Mouse (Mus musculus) heart, embryonic 16.5 days (tissue): ENCODE results near the gene Cnih3. TPM values are rescaled to one million over a fixed set of nuclear protein-coding genes. Genes with fewer than 3 reads are reported as not detected.

ENCODE experiments used
- ATAC-seq: fragments of 200-750 bp; cut with Nextera tagmentation; replicated peaks from 2 replicates; pipeline ENCODE4 v1.8.0; 2017; ENCODE audit warnings: moderate number of reproducible peaks; ENCODE audit not compliant: insufficient read depth, low FRiP score; ENCODE audit errors: extremely low read depth
- H3K27ac ChIP-seq: fragments of 300-500 bp; sonication (generic); 2 replicates; pipeline ENCODE4 v1.5.1; 2014; ENCODE audit warnings: mild to moderate bottlenecking, low read length, control low read depth, moderate library complexity
- H3K27me3 ChIP-seq: fragments of 300-500 bp; sonication (generic); 2 replicates; pipeline ENCODE4 v1.6.1; 2014; ENCODE audit warnings: low read length, mixed read lengths; ENCODE audit not compliant: control insufficient read depth, insufficient read depth
- H3K36me3 ChIP-seq: fragments of 300-500 bp; sonication (generic); 2 replicates; pipeline ENCODE4 v1.6.1; 2014; ENCODE audit not compliant: control insufficient read depth, insufficient read depth
- H3K4me1 ChIP-seq: fragments of 300-500 bp; sonication (generic); 2 replicates; pipeline ENCODE4 v1.6.1; 2014; ENCODE audit warnings: low read length, mixed read lengths; ENCODE audit not compliant: control insufficient read depth, insufficient read depth
- H3K4me2 ChIP-seq: fragments of 300-500 bp; sonication (generic); 2 replicates; pipeline ENCODE4 v1.6.1; 2014; ENCODE audit warnings: low read depth, mild to moderate bottlenecking, control low read depth, low read length
- H3K4me3 ChIP-seq: fragments of 300-500 bp; sonication (generic); 2 replicates; pipeline ENCODE4 v1.5.1; 2014; ENCODE audit warnings: mild to moderate bottlenecking, control low read depth, low read length
- H3K9ac ChIP-seq: fragments of 300-500 bp; sonication (generic); 2 replicates; pipeline ENCODE4 v1.6.1; 2014; ENCODE audit warnings: low read length, control low read depth
- H3K9me3 ChIP-seq: fragments of 300-500 bp; sonication (generic); replicated peaks from 2 replicates; pipeline ENCODE4 v1.6.1; 2016; ENCODE audit warnings: low read length; ENCODE audit not compliant: control insufficient read depth
- WGBS: fragments of 180-500 bp; shearing (Covaris S2); extraction: QIAGEN DNeasy Blood & Tissue Kit; methylation state at CpG from one replicate; pipeline ENCODE4 v1.1.7; 2014; 5-methylcytosine and 5-hydroxymethylcytosine counted together
- polyA plus RNA-seq: library from polyadenylated mRNA; unstranded; fragments of >200 nt; fragmentation: Nextera tagmentation; extraction: Ambion mirVana; gene quantifications from 2 replicates; pipeline ENCODE4 v1.2.1, GENCODE M21; 2015

Cnih3 gene
- polyA plus RNA-seq, 1 experiment from 2014 or later = not detected

- H3K36me3 ChIP-seq = no peaks in the 10 kb centered on the region
- no peaks in the 10 kb centered on the region for H3K9me3 ChIP-seq
- H3K9ac ChIP-seq = no peak overlapping the region
- no peaks in the 10 kb centered on the region for H3K27me3 ChIP-seq
- ATAC-seq = no peak
- H3K4me3 ChIP-seq = no peak overlapping the region
- no peak overlapping the region for H3K27ac ChIP-seq
- H3K4me2 ChIP-seq = no peak overlapping the region
- H3K4me1 ChIP-seq = peaks cover 16% of the 10 kb centered on the region
- WGBS = 50% methylated on average over 5 of the region's 5 CpGs
Measured at GRCm38 (mm10) chr1:181465027-181465426, 112.6 kb downstream of the Cnih3 start.

- no peak overlapping the region for H3K4me2 ChIP-seq
Measured at GRCm38 (mm10) chr1:181466040-181466439, 113.6 kb downstream of the Cnih3 start.

GRCm38 (mm10) chr1:181466601-181467320, 114.3 kb downstream of the Cnih3 start:
- no peak overlapping the region for H3K9ac ChIP-seq
- H3K4me2 ChIP-seq = peak overlapping the region; percentile 56
- 25% methylated on average over 17 of the region's 17 CpGs for WGBS
- no peaks in the 10 kb centered on the region; the same call in 1 of the 2 replicates for H3K36me3 ChIP-seq
- ATAC-seq = peak; percentile 82
- peak overlapping the region; percentile 25 for H3K4me3 ChIP-seq
- peak overlapping the region; percentile 79 for H3K27ac ChIP-seq
- no peaks in the 10 kb centered on the region for H3K27me3 ChIP-seq
- H3K9me3 ChIP-seq = peaks cover 7% of the 10 kb centered on the region
- peaks cover 16% of the 10 kb centered on the region for H3K4me1 ChIP-seq

More at GRCm38 (mm10) chr1:181466040-181466439, 113.6 kb downstream of the Cnih3 start:
- no peaks in the 10 kb centered on the region for H3K36me3 ChIP-seq
- no peak for ATAC-seq
- no peak overlapping the region for H3K4me3 ChIP-seq
- 90% methylated on average over 6 of the region's 6 CpGs for WGBS
- no peaks in the 10 kb centered on the region; the same call in 1 of the 2 replicates for H3K9me3 ChIP-seq
- H3K27me3 ChIP-seq = no peaks in the 10 kb centered on the region
- H3K4me1 ChIP-seq = peaks cover 16% of the 10 kb centered on the region
- peak overlapping the region; percentile 79 for H3K27ac ChIP-seq
- H3K9ac ChIP-seq = no peak overlapping the region

GRCm38 (mm10) chr1:181467321-181467670, 114.9 kb downstream of the Cnih3 start:
- Histone ChIP-seq H3K27ac (peak overlapping the region; percentile 79), H3K36me3 (no peaks in the 10 kb centered on the region; the same call in 1 of the 2 replicates), H3K4me2 (peak overlapping the region; percentile 56), H3K27me3 (no peaks in the 10 kb centered on the region), H3K4me3 (no peak overlapping the region), H3K4me1 (peaks cover 16% of the 10 kb centered on the region), H3K9me3 (peaks cover 7% of the 10 kb centered on the region), H3K9ac (no peak overlapping the region)
- 87% methylated on average over 6 of the region's 6 CpGs for WGBS
- ATAC-seq = no peak

GRCm38 (mm10) chr1:181469415-181469814, 117.0 kb downstream of the Cnih3 start:
- WGBS = 73% methylated on average over 8 of the region's 8 CpGs
- H3K9ac ChIP-seq = no peak overlapping the region
- H3K36me3 ChIP-seq = no peaks in the 10 kb centered on the region; the same call in 1 of the 2 replicates
- ATAC-seq = no peak
- no peak overlapping the region for H3K4me2 ChIP-seq
- H3K27ac ChIP-seq = no peak overlapping the region
- no peak overlapping the region for H3K4me3 ChIP-seq
- no peaks in the 10 kb centered on the region for H3K27me3 ChIP-seq
- peaks cover 16% of the 10 kb centered on the region for H3K4me1 ChIP-seq
- peaks cover 7% of the 10 kb centered on the region for H3K9me3 ChIP-seq

- H3K36me3 ChIP-seq = no peaks in the 10 kb centered on the region; the same call in 1 of the 2 replicates
- H3K4me3 ChIP-seq = no peak overlapping the region
- H3K4me1 ChIP-seq = peaks cover 3% of the 10 kb centered on the region
- no peak overlapping the region for H3K9ac ChIP-seq
- peaks cover 7% of the 10 kb centered on the region for H3K9me3 ChIP-seq
- 51% methylated on average over 8 of the region's 8 CpGs for WGBS
- no peaks in the 10 kb centered on the region for H3K27me3 ChIP-seq
- H3K4me2 ChIP-seq = no peak overlapping the region
- ATAC-seq = no peak
- H3K27ac ChIP-seq = no peak overlapping the region
Measured at GRCm38 (mm10) chr1:181476141-181476540, 123.7 kb downstream of the Cnih3 start.

GRCm38 (mm10) chr1:181476557-181476956, 124.1 kb downstream of the Cnih3 start:
- Histone ChIP-seq H3K9me3 (peaks cover 2% of the 10 kb centered on the region), H3K36me3 (no peaks in the 10 kb centered on the region; the same call in 1 of the 2 replicates), H3K9ac (no peak overlapping the region), H3K27me3 (no peaks in the 10 kb centered on the region), H3K4me2 (no peak overlapping the region), H3K4me1 (peaks cover 3% of the 10 kb centered on the region), H3K4me3 (no peak overlapping the region), H3K27ac (no peak overlapping the region)
- 69% methylated on average over 6 of the region's 6 CpGs for WGBS
- no peak for ATAC-seq

GRCm38 (mm10) chr1:181484696-181485095, 132.3 kb downstream of the Cnih3 start:
- Histone ChIP-seq H3K4me2 (no peak overlapping the region), H3K4me3 (no peak overlapping the region), H3K36me3 (no peaks in the 10 kb centered on the region), H3K4me1 (no peaks in the 10 kb centered on the region), H3K9me3 (no peaks in the 10 kb centered on the region), H3K9ac (no peak overlapping the region), H3K27ac (no peak overlapping the region), H3K27me3 (no peaks in the 10 kb centered on the region)
- WGBS = 69% methylated on average over 5 of the region's 5 CpGs
- ATAC-seq = no peak

- Histone ChIP-seq H3K9ac (no peak overlapping the region), H3K27me3 (no peaks in the 10 kb centered on the region), H3K9me3 (no peaks in the 10 kb centered on the region), H3K4me3 (no peak overlapping the region), H3K4me1 (no peaks in the 10 kb centered on the region), H3K27ac (no peak overlapping the region), H3K4me2 (no peak overlapping the region), H3K36me3 (no peaks in the 10 kb centered on the region)
- 84% methylated on average over 2 of the region's 2 CpGs for WGBS
- no peak for ATAC-seq
Measured at GRCm38 (mm10) chr1:181503471-181503870, 151.0 kb downstream of the Cnih3 start.
